Mouse (Mus musculus): Measurements from ENCODE around the gene Acadl. TPM values are rescaled to one million over a fixed set of nuclear protein-coding genes. Genes with fewer than 3 reads are reported as not detected.

Acadl gene
- total and polyA plus RNA-seq, 3 experiments: 10.1 to 114 (median 35.9) TPM

- Histone ChIP-seq H3K9me3 (replicated peaks) (no peaks in the 10 kb centered on the region), H3K4me1 (ENCODE audit: insufficient read depth, low read depth, low read length) (no peaks in the 10 kb centered on the region), H3K36me3 (replicated peaks) (no peaks in the 10 kb centered on the region), H3K27me3 (ENCODE audit: insufficient read depth, low read length) (peaks cover 5% of the 10 kb centered on the region; the same call in 1 of the 2 replicates), H3K4me3 (ENCODE audit: low read depth, low read length) (no peak overlapping the region)
- ATAC-seq (ENCODE audit: extremely low read depth, insufficient number of reproducible peaks, low FRiP score, poor library complexity, severe bottlenecking) (peak; percentile 75; the same call in 1 of the 2 replicates), DNase-seq (ENCODE audit: low spot score) (no peak)
- no peak for TF ChIP-seq CTCF (IDR thresholded peaks at IDR 0.05; ENCODE audit: low read depth, low read length)
- TF ChIP-seq GATA2 (IDR thresholded peaks at IDR 0.05; ENCODE audit: borderline replicate concordance, low read depth, low read length): no peak
- TF ChIP-seq TAL1 (conservative IDR thresholded peaks at IDR 0.05; ENCODE audit: low read depth, low read length): no peak
- no peak for TF ChIP-seq POLR2AphosphoS5 (IDR thresholded peaks at IDR 0.05; ENCODE audit: insufficient replicate concordance, low read depth, low read length)
- TF ChIP-seq GATA1 (IDR thresholded peaks at IDR 0.05; ENCODE audit: borderline replicate concordance, low read length): no peak
These were observed 33.0 kb upstream of the Acadl start for GRCm38 (mm10) chr1:66896125-66896524.

GRCm38 (mm10) chr1:66895837-66896118, 32.7 kb upstream of the Acadl start:
- H3K27me3 ChIP-seq (ENCODE audit: insufficient read depth, low read length): peaks cover 5% of the 10 kb centered on the region; the same call in 1 of the 2 replicates
- TF ChIP-seq CTCF (IDR thresholded peaks at IDR 0.05; ENCODE audit: low read depth, low read length) (no peak), POLR2AphosphoS5 (IDR thresholded peaks at IDR 0.05; ENCODE audit: insufficient replicate concordance, low read depth, low read length) (no peak), GATA2 (IDR thresholded peaks at IDR 0.05; ENCODE audit: borderline replicate concordance, low read depth, low read length) (no peak), TAL1 (conservative IDR thresholded peaks at IDR 0.05; ENCODE audit: low read depth, low read length) (no peak), GATA1 (IDR thresholded peaks at IDR 0.05; ENCODE audit: borderline replicate concordance, low read length) (no peak)
- no peak overlapping the region for H3K4me3 ChIP-seq (ENCODE audit: low read depth, low read length)
- no peaks in the 10 kb centered on the region for H3K9me3 ChIP-seq (replicated peaks)
- DNase-seq (ENCODE audit: low spot score) (no peak), ATAC-seq (ENCODE audit: extremely low read depth, insufficient number of reproducible peaks, low FRiP score, poor library complexity, severe bottlenecking) (no peak)
- H3K36me3 ChIP-seq (replicated peaks): no peaks in the 10 kb centered on the region
- H3K4me1 ChIP-seq (ENCODE audit: insufficient read depth, low read depth, low read length): no peaks in the 10 kb centered on the region

GRCm38 (mm10) chr1:66895093-66895836, 32.2 kb upstream of the Acadl start:
- Histone ChIP-seq H3K4me1 (ENCODE audit: insufficient read depth, low read depth, low read length) (no peaks in the 10 kb centered on the region), H3K4me3 (ENCODE audit: low read depth, low read length) (no peak overlapping the region), H3K27me3 (ENCODE audit: insufficient read depth, low read length) (peaks cover 5% of the 10 kb centered on the region; the same call in 1 of the 2 replicates), H3K9me3 (replicated peaks) (no peaks in the 10 kb centered on the region), H3K36me3 (replicated peaks) (no peaks in the 10 kb centered on the region)
- TF ChIP-seq CTCF (IDR thresholded peaks at IDR 0.05; ENCODE audit: low read depth, low read length) (no peak), TAL1 (conservative IDR thresholded peaks at IDR 0.05; ENCODE audit: low read depth, low read length) (no peak), POLR2AphosphoS5 (IDR thresholded peaks at IDR 0.05; ENCODE audit: insufficient replicate concordance, low read depth, low read length) (no peak), GATA2 (IDR thresholded peaks at IDR 0.05; ENCODE audit: borderline replicate concordance, low read depth, low read length) (no peak), GATA1 (IDR thresholded peaks at IDR 0.05; ENCODE audit: borderline replicate concordance, low read length) (no peak)
- ATAC-seq (ENCODE audit: extremely low read depth, insufficient number of reproducible peaks, low FRiP score, poor library complexity, severe bottlenecking) (no peak), DNase-seq (ENCODE audit: low spot score) (no peak)

- Histone ChIP-seq H3K4me3 (ENCODE audit: low read depth, low read length) (no peak overlapping the region), H3K4me1 (ENCODE audit: insufficient read depth, low read depth, low read length) (no peaks in the 10 kb centered on the region), H3K9me3 (replicated peaks) (no peaks in the 10 kb centered on the region), H3K27me3 (ENCODE audit: insufficient read depth, low read length) (no peaks in the 10 kb centered on the region), H3K36me3 (replicated peaks) (no peaks in the 10 kb centered on the region)
- DNase-seq (ENCODE audit: low spot score) (no peak), ATAC-seq (ENCODE audit: extremely low read depth, insufficient number of reproducible peaks, low FRiP score, poor library complexity, severe bottlenecking) (no peak)
- no peak for TF ChIP-seq GATA1 (IDR thresholded peaks at IDR 0.05; ENCODE audit: borderline replicate concordance, low read length)
- TF ChIP-seq GATA2 (IDR thresholded peaks at IDR 0.05; ENCODE audit: borderline replicate concordance, low read depth, low read length): no peak
- TF ChIP-seq POLR2AphosphoS5 (IDR thresholded peaks at IDR 0.05; ENCODE audit: insufficient replicate concordance, low read depth, low read length): no peak
- no peak for TF ChIP-seq TAL1 (conservative IDR thresholded peaks at IDR 0.05; ENCODE audit: low read depth, low read length)
- no peak for TF ChIP-seq CTCF (IDR thresholded peaks at IDR 0.05; ENCODE audit: low read depth, low read length)
These were observed 24.1 kb upstream of the Acadl start for GRCm38 (mm10) chr1:66887175-66887574.

- no peak for ATAC-seq (ENCODE audit: extremely low read depth, insufficient number of reproducible peaks, low FRiP score, poor library complexity, severe bottlenecking)
- TF ChIP-seq TAL1 (conservative IDR thresholded peaks at IDR 0.05; ENCODE audit: low read depth, low read length) (no peak), GATA1 (IDR thresholded peaks at IDR 0.05; ENCODE audit: borderline replicate concordance, low read length) (no peak), CTCF (IDR thresholded peaks at IDR 0.05; ENCODE audit: low read depth, low read length) (no peak), POLR2AphosphoS5 (IDR thresholded peaks at IDR 0.05; ENCODE audit: insufficient replicate concordance, low read depth, low read length) (no peak), GATA2 (IDR thresholded peaks at IDR 0.05; ENCODE audit: borderline replicate concordance, low read depth, low read length) (no peak)
These were observed 17.1 kb upstream of the Acadl start for GRCm38 (mm10) chr1:66880217-66880616.

GRCm38 (mm10) chr1:66874740-66875139, 11.7 kb upstream of the Acadl start:
- Histone ChIP-seq H3K36me3 (replicated peaks) (no peaks in the 10 kb centered on the region), H3K4me1 (ENCODE audit: insufficient read depth, low read depth, low read length) (no peaks in the 10 kb centered on the region), H3K4me3 (ENCODE audit: low read depth, low read length) (no peak overlapping the region), H3K9me3 (replicated peaks) (no peaks in the 10 kb centered on the region; the same call in 1 of the 2 replicates), H3K27me3 (ENCODE audit: insufficient read depth, low read length) (peaks cover 13% of the 10 kb centered on the region)
- ATAC-seq (ENCODE audit: extremely low read depth, insufficient number of reproducible peaks, low FRiP score, poor library complexity, severe bottlenecking): no peak
- no peak for DNase-seq (ENCODE audit: low spot score)
- TF ChIP-seq TAL1 (conservative IDR thresholded peaks at IDR 0.05; ENCODE audit: low read depth, low read length) (no peak), CTCF (IDR thresholded peaks at IDR 0.05; ENCODE audit: low read depth, low read length) (no peak), POLR2AphosphoS5 (IDR thresholded peaks at IDR 0.05; ENCODE audit: insufficient replicate concordance, low read depth, low read length) (no peak), GATA1 (IDR thresholded peaks at IDR 0.05; ENCODE audit: borderline replicate concordance, low read length) (no peak), GATA2 (IDR thresholded peaks at IDR 0.05; ENCODE audit: borderline replicate concordance, low read depth, low read length) (no peak)

More at GRCm38 (mm10) chr1:66880217-66880616, 17.1 kb upstream of the Acadl start:
- H3K36me3 ChIP-seq (replicated peaks): no peaks in the 10 kb centered on the region
- H3K27me3 ChIP-seq (ENCODE audit: insufficient read depth, low read length): peaks cover 3% of the 10 kb centered on the region; the same call in 1 of the 2 replicates
- H3K4me1 ChIP-seq (ENCODE audit: insufficient read depth, low read depth, low read length): no peaks in the 10 kb centered on the region
- no peak for DNase-seq (ENCODE audit: low spot score)
- H3K9me3 ChIP-seq (replicated peaks): no peaks in the 10 kb centered on the region; the same call in 1 of the 2 replicates
- H3K4me3 ChIP-seq (ENCODE audit: low read depth, low read length): no peak overlapping the region

Data from G1E (cell line).